Mouse (Mus musculus) 416B (cell line): ENCODE data around the gene Ccdc153.

Experiments
- DNase-seq: peaks from one replicate; pipeline ENCODE4 v3.0.0; 2011; ENCODE audit warnings: low read depth

Gene Ccdc153

GRCm38 (mm10) chr9:44240911-44241310 lies 435 bp downstream of the Ccdc153 start:
- DNase-seq: no peak

- DNase-seq: no peak
Observed at GRCm38 (mm10) chr9:44241418-44241817, 942 bp downstream of the Ccdc153 start.

DNA sequence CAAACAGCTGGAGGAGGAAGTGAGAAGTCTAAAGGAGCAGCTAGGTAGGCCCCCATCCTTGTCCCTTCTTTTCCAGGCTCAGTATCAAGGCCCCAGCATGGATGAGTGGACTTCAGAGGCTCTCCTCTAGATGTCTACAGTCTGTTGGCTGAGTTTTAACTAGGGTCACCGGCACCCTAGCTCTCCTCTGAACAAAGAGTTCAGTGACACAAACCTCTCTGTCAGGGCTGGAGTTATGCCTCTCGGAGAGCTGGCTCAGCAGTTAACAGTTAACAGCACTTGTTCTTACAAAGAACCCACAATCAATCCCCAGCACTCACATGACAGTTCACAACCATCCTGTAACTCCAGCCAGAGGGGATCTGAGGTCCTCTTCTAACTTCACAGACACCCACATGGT lies 3.1 kb downstream of the Ccdc153 start:
- no peak for DNase-seq

DNA sequence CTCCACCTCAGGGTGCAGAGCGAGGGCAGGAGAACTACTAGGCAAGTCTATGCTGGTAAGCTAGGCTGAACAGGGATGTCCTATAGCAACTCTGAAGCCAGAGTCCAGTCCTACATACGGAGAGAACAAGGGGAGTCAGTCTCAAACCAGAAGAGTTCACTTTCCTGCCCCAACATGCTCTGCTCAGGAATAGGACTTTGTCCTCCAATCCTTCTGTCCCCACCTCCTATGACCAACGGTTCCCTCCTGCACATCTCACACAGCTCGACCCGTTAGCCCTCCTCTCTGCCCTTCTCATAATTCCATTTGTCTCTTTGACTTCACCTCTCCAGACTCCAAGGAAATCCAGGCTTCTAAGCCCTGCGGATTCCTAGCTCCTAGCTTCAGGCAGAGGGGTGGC lies 7.4 kb downstream of the Ccdc153 start:
- no peak for DNase-seq

GRCm38 (mm10) chr9:44249181-44250146 lies 9.0 kb downstream of the Ccdc153 start:
- peak; percentile 77 for DNase-seq

DNA sequence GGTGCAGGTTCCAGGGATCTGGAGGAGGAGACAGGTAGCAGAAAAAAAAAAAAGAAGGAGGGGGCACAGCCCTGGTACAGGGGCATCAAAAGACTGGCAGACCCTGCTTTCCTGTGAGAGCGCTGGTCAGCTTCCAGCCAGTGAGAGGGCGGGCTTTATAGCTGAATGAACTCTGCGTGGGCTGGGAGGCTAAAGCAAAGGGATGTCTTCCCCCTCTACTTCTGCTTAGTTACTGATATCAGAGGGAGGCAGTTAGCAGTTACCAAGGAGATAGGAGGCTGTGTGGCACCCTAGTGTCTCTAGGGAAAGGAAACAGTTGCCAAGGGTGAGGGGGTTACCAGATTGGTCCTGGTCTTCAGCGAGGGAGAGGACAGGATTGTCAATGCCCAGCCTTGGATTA lies 10.0 kb downstream of the Ccdc153 start:
- DNase-seq: no peak

- DNase-seq: no peak
Observed at GRCm38 (mm10) chr9:44251314-44251713, 10.8 kb downstream of the Ccdc153 start, which contains the start of gene Pdzd3. TSS of gene Pdzd3 (minus strand) at chr9:44251471.

DNA sequence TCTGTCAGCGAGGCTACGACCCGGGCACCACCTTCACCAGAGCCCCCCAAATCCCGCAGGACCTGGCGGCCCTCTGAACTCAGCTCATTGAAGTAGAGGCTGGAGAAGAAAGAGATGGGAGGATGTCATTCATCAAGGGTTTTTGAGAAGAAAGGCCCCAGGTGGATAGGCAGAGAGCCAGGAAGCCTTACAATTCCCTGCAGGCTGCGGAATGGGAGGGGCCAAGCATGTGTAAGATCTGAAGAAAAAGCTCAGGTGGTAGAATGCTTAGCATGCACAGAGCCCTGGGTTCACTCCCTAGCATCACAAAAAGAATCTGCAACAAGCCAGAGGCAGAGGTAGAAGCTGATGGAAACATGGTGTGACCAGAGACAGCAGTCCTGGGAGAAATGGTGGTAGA lies 13.0 kb downstream of the Ccdc153 start:
- DNase-seq: no peak

DNA sequence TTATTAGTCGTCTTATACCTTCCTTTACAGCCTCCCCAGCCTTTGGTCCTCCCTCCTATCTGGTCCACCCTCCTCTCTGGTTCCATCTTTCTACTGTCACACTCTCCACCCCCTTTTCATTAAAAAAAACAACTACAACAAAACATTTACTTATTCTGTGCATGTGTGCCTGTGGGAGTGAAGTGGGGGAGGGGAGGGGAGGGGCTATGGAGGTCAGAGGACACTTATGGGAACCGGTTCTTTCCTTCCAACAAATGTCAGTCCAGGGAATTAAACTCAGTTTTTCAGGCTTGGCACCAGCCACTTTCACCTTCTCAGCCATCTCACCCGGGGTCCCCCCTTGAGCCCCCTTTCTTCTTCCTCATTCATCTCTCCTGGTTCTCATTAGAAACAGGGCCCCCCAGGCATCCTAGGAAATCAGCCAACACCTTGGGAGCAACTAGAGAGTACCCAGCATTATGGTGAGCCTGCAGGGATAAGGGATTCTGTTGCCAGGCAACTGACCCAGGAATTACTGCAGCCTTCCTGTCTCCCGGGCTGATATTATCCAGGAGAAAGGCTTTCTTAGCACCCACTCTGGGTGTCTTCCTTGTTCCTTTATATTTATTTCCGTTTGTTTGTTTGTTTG lies 14.1 kb downstream of the Ccdc153 start:
- no peak for DNase-seq

GRCm38 (mm10) chr9:44255136-44255521 lies 14.7 kb downstream of the Ccdc153 start:
- DNase-seq: no peak

- no peak for DNase-seq
Observed at GRCm38 (mm10) chr9:44256213-44256612, 15.7 kb downstream of the Ccdc153 start.

DNA sequence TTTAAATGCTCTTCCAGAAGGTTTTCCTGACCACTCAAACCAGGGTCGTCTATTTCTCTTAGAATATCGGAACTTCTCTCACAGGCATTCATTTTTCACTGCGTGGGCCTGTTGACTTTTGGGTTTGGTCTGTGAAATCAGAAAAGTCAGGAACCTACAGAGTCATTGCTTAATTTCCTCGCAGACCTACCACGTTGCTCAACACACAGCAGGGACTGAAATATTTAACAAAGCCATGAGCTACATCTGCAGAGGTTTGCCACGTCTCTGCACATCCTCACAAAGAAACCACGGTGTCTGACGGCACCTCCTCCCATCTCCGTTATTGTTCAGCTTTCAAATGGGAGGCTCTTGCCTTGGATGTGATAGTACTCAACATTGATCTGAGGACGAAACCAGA lies 18.5 kb downstream of the Ccdc153 start:
- peak; percentile 69 for DNase-seq

DNA sequence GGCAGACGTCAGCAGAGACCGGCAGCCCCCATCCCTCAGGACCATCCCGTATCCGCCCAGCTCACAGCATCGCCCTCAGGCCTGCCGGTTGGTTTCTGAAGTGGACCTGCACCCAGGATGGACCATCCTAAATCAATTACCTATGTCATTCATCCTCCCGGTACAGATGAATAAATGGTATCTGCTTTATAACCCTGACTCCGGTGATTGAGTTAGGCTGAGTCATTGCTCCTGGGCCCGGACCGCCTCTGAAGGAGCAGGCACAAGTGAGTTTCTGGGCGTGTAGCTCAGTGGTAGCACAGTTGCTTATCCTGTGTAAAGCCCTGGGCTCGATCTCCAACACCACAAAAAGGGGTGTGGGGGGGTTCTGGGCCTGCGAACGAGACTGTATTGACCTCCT lies 20.9 kb downstream of the Ccdc153 start:
- no peak for DNase-seq

DNA sequence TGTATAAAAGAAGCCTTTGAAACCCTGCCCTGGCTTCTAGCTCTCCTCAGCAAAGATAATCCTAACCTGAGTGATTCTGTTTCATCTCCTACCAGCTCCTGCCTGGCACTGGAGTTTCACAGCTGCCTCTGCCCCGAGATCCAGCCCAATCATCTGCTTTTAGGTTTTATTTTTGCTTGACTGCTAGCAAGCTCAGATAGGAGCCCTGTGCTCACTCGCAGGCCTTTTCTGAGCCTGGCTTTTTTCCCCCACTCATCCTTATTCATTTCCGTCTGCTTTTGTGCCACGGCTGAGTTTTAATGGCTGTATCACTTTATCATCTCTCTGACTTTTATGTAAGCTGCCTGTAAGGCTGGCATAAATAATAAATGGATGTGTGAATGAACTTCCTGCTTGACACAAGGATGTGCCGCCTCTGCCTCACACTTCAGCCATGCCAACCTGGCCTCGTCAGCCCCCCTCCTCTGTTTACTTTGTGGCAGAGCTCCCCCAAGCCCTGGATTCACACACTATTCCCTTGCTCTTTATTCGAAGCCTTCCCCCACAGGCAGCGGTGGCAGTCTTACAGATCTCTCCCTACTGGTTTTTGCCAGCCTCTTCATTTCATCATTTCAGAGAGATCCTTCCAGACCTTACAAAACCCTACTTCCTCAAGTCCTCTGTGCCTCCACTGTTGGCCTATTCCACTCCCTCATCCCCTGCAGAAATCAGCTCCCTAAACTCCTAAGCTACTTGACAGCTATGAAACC lies 26.2 kb downstream of the Ccdc153 start:
- peak; percentile 53 for DNase-seq

- peak; percentile 62 for DNase-seq
Observed at GRCm38 (mm10) chr9:44267319-44268026, 27.0 kb downstream of the Ccdc153 start.

DNA sequence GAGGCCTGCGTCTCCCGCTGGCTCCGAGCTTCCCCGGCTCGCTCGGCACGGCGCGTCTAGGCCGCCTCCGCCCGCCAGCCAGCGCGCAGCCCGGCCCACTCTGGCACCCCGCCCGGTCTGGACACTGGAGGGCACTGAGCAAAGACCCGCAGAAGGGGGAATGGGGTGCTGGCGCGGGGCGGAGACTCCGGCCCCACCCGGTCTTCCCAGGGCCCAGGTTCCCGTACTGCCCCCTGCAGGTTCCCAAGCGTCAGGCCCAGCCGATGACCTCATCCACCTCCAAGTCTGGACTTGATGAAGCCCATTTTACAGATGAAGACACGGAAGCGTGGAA lies 27.5 kb downstream of the Ccdc153 start:
- DNase-seq: peak; percentile 97

GRCm38 (mm10) chr9:44268432-44268831 lies 28.0 kb downstream of the Ccdc153 start, which contains the start of gene Nlrx1:
TSS of gene Nlrx1 (minus strand) at chr9:44268599.
- peak; percentile 94 for DNase-seq

GRCm38 (mm10) chr9:44269077-44269476 lies 28.6 kb downstream of the Ccdc153 start:
- DNase-seq: peak; percentile 72

DNA sequence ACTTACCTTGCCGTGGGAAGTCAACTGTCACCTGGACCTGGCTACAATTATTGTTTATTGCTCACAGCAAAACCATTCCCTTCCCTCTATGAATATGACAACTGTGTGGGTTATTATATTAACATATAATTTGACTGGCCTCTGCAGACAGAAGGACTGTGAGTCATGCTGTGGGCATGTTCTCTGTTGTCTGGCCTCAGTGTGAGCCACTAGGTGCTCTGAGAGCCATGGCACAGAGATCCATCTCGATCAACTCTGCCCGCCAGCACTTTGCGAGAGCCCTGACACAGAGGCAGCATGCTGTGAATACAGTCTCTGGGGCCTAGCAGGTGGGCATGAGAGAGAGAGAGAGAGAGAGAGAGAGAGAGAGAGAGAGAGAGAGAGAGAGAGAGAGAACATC lies 29.5 kb downstream of the Ccdc153 start:
- DNase-seq: peak; percentile 21

DNA sequence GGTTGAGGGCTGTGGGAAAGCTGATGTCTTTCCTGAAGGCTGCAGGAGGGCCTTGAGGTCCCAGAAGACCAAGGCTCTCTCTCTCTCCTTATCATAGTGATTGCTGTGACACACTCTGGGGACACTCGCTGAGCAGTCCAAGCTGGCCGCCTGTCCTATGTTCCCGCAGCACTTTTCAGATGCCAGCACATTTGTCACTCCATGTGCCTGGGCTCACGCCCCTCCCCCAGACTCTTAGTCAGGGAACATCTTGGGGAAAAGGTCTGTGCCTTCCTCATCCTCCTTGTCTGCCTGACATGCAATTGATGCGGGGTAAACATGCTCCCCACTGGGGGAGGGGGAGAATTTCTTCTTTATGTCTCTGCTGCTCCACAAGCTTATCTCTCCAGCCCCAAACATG lies 42.7 kb downstream of the Ccdc153 start:
- no peak for DNase-seq

DNA sequence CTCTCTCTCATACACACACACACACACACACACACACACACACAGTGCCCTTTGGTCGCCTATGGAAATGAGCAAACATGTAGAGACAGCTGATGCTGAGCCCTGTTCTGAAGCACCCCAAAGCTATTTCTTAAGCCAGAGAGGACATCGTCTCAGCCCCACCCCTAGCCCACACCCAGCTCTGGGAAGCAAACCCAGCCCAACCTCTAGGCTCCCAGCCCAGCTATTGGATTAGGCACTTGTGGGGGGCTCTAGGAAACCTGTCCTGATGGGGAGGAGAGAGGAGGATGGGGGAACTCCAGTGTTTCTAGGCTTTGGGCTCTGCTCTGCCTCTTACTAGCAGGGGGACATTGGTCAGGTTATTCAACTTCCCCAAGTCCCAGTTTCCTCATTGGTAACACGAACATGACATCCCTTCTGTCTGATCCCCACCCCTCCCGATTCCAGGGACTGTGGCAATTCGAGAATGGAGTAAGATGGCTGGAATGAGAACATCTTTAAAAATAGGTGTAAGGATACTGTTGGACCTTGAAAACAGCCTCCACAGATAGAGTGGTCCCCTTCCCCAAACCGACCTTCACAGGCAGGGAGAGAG lies 45.9 kb downstream of the Ccdc153 start:
- no peak for DNase-seq

DNA sequence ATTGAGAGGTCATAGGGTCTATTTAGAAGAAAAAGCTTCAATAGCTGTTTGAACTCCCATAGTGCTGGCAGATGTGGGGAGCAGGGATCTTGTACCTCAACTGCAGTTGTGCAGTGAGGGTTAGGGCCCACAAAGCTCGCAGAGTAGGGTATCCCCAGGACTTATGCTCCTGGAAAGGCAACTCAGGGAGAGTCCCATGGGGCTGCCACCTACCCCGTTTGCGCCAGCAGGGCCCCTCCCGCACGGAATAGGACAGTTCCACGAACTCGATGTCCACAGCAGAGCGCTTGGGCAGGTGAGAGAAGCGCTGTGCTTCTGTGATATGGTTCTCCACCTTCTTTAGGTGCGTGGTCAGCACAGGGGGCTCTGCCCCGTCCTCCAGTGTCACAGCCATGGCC lies 46.5 kb downstream of the Ccdc153 start:
- DNase-seq: no peak
